Mouse (Mus musculus) spleen, adult 18-20 months (tissue): Measurements from ENCODE around the gene Zfand6.

ENCODE experiments used
- DNase-seq, 2 experiments: peaks; one replicate each; pipeline ENCODE4 v3.0.0; 2022; ENCODE audit warnings: mixed read lengths in 2 of 2

Gene Zfand6

GRCm38 (mm10) chr7:84590622-84591021 is 99.1 kb downstream of the Zfand6 start:
- DNase-seq: no peak

DNA sequence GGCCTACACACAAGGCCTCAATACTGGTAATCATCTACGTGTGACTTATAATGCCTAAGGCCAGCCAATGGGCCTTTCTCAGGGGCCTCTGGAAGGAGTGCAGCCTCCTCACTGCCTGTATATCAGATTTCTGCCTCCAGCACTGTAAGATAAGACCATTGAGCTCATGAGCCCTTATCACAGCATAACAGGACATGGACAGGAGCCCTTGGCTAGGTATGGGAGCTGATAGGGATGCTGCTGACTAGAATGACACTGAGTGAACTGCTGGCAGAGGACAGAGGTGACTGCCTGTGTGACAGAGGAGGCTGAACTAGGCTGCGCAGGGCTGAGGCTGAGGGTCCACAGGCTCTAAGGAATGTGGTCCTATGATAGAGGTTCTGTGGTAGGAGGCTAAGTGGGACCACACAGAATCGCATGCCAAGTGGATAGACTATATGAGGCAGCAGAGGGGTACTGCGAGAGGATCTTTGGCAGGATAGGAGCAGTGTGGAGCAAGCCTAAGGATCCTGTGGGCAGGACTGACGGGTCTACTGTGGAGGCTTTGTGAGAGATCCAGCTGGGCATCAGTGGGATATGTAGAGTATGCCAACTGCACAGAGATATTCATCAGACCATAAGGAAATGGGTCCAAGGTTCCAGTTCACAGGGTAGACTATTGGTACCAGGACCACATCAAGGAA is 102.5 kb downstream of the Zfand6 start:
- no peak for DNase-seq

DNA sequence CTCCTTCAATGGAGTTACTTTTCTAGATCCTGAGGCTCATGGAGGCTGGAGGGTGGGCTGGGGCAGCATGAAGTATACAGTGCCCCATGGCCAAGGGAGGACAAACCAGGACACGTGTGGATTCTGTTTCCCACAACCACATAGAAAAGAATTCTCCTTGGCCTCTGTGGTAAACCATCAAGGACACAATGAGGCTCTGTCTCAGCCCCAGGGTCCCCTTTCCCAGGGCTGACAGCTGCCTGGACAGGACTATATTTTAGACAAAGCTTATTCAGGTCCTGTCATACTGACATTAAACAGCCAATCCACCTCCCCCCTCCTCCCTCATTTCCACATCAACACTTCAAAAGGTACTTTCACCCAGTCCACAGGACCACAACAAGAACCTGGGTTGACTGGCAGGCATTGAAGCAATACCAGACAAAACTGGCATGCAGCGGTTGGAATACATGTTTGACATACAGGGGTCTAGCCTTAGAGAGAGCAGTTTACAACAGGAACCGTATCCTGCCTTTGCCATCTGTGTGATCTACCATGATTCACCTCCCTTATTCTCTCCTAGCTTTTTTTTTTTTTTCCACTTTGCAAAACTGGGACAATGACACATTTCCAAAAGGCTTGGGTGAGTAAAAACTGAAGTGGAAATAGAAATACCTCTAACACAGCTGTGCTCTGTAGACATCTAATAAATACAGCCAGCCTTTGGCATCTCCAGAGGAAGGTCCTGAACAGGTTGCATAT is 103.2 kb downstream of the Zfand6 start:
- DNase-seq: no peak

- DNase-seq: no peak
Observed at GRCm38 (mm10) chr7:84585086-84585485, 104.7 kb downstream of the Zfand6 start.

DNA sequence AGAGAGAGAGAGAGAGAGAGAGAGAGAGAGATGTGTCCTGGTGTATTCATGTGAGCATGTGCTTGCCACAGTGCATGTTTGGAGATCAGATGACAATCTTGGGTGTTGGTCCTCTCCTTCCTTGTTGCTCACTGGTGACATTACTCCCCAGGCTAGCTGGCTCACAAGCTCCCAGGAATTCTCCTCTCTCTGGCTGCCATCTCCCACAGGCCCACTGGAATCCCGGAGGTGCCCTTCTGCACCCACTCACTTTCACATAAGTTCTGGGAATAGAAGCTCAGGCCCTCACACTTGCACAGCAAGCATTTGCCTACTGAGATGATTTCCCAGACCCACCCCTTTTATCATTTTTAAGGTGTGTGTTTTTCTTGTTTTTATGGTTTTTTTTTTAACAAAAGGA is 110.0 kb downstream of the Zfand6 start:
- DNase-seq: no peak

GRCm38 (mm10) chr7:84578841-84579240 is 110.9 kb downstream of the Zfand6 start:
- no peak for DNase-seq

DNA sequence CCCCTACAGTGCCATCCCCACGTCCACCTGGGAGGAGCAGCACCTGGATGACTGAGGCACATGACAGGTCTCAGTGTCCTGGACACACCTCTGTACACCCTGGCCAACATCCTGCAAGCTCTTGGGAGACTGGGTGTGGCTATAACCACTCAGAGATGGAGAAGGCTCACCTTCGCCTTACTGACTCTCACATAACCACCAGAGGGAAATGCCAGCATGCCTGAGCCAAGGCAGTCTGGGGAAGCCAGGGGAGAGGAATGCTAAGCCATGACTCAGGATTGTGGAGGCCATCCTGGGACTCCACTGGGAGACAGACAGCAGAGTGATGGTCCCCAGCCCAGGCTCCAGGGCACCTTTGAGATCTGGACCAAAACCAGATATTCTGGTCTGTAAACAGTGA is 112.7 kb downstream of the Zfand6 start:
- DNase-seq: no peak

- no peak for DNase-seq
Observed at GRCm38 (mm10) chr7:84566200-84566599, 123.6 kb downstream of the Zfand6 start.

- no peak for DNase-seq
Observed at GRCm38 (mm10) chr7:84564236-84564635, 125.5 kb downstream of the Zfand6 start.
